Mouse (Mus musculus) thymus, postnatal 25 days (tissue): ENCODE measurements around the gene Hint3.

Experiments used
- DNase-seq: peaks from one replicate; pipeline ENCODE4 v3.0.0; 2022

Hint3 gene

DNA sequence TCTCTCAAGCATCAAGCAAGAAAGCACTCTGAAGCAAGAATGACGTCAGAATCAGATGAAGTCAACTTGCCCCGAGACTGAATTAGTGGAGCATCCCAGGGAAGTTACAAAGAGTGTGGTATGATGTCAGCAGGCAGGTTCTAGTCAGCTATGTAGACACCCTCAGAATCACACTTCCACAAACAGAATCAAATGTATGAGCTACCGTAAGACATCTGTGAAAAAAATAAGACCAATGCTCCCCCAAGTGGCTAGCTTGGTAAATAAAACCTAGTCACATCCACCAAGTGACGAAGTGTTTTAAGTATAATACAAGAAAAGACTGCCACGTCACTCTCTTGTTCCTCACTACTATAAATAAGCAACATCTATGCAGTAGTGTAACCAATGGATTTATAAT lies 42.4 kb downstream of the Hint3 start:
- no peak for DNase-seq

DNA sequence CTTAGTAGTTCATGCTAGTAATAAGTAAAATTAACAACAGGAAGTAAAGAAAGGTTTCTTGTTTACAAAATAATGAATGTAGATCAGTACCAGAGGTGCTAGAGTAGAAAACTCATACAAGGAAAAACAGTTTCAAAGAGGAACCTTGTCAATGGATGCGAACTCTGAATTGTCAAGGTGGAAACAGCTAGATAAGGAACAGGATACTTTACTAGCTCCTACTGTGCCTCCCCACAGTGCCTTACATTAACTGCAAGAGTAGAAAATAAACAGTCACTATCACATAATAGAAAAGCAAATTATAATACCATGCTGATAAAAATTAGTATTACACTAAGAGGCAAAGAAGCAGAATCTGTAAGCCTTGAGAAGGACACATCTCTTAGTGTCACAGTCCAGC lies 43.7 kb downstream of the Hint3 start:
- DNase-seq = no peak

DNA sequence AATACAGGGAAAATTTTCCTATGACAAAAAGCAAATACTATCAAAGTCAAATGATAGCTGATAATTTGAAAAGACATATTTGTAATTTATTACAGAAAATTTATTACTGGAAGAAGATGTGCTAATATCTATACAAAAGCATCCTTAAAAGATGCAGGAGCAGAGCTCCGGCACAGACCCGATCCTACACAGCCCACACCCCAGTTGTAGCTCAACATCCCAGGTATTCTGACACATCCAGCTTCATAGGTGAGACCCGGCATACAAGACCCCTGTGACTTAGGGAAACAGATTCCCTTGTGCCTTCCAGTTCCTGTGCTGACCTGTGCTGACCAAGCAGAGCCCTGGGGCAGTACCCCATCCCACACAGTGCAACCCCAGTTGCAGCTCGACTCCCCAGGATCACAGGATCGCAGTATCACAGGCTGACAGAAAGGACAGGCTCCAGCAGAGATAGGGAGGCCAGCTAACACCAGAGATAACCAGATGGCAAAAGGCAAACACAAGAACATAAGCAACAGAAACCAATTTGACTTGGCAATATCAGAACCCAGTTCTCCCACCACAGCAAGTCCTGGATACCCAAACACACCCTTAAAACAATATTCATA lies 51.7 kb downstream of the Hint3 start:
- no peak for DNase-seq

DNA sequence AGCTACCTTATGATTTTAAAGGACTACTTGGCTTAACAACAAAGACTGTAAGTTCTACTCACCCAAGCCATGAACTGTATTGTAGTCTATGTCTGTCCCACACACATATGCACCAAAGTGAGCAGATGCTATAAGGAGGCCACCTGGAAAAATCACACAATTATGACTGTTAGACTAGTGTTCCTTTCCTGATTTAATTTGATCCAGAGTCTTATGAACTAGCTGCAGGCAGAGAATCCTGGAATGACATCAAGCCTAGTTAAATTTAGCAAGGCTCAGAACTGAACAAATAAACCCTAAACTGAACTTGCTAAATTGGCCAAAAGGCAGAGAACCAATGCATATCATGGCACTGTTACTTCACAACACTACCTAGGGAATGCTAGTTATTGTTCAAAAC lies 63.1 kb downstream of the Hint3 start:
- DNase-seq = no peak

DNA sequence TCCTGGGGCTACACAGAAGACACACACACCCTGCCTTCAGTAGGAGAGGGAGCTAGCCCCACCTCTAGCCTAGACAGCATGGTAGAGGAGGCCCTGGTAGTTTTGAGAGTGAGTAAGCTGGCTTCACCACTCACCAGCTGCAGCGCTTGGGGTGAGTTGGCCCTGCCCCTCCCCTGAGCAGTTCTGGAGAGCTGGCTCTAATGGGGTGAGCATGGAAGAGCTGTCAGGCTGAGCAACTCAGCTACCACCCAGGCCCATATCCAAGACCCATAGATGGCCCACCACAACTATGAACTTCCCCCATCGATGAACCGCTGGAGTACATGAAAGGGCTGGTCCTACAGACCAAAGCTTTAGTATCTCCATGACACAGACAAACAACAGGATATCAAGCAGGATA lies 64.8 kb downstream of the Hint3 start:
- DNase-seq = no peak
